Comparison of ENCODE assay signal across 8 mouse cellular contexts in genomic region chr2:32714987-32715425, GRCm38 (mm10). TPM values are rescaled to one million over a fixed set of nuclear protein-coding genes. Genes with fewer than 3 reads are reported as not detected.
DNase-seq lines count a peak whose midpoint lies in the region; ATAC-seq lines count a peak whose summit lies in the region.

No protein-coding gene starts in this region.

- peaks cover 31% of the 10 kb centered on the region for H3K4me1 ChIP-seq in liver, embryonic 11.5 days (replicated peaks; ENCODE audit: control insufficient read depth, insufficient read depth, low read length)
- H3K4me1 ChIP-seq in forebrain, embryonic 16.5 days (replicated peaks; ENCODE audit: control insufficient read depth, insufficient read depth, low read length), result peaks cover 17% of the 10 kb centered on the region

- WGBS in liver, embryonic 11.5 days, result 32% methylated on average over 4 of the region's 4 CpGs
- 75% methylated on average over 4 of the region's 4 CpGs for WGBS in forebrain, embryonic 16.5 days

- H3K36me3 ChIP-seq in liver, embryonic 11.5 days (ENCODE audit: control insufficient read depth, insufficient read depth, low read length), result peaks cover 11% of the 10 kb centered on the region
- H3K36me3 ChIP-seq in forebrain, embryonic 16.5 days (ENCODE audit: control insufficient read depth, insufficient read depth), result peaks cover 4% of the 10 kb centered on the region; the same call in 1 of the 2 replicates

- H3K9ac ChIP-seq in liver, embryonic 11.5 days (ENCODE audit: low read depth, low read length), result peak overlapping the region; percentile 10; the same call in 1 of the 2 replicates
- H3K9ac ChIP-seq in forebrain, embryonic 16.5 days (replicated peaks; ENCODE audit: low read depth, low read length), result no peak overlapping the region

- H3K27me3 ChIP-seq in liver, embryonic 11.5 days (replicated peaks; ENCODE audit: control insufficient read depth, insufficient read depth, low read length), result no peaks in the 10 kb centered on the region
- no peaks in the 10 kb centered on the region for H3K27me3 ChIP-seq in forebrain, embryonic 16.5 days (replicated peaks; ENCODE audit: control insufficient read depth, insufficient read depth, low read length)

- DNase-seq in adrenal gland, adult (ENCODE audit: inconsistent age in 2 of 2, low spot score in 1 of 2), result peak; percentile 56 to 83
- no peak for DNase-seq in adrenal gland, adult 18-20 months (ENCODE audit: low spot score in 2 of 2)
- peak; percentile 63 to 71 for DNase-seq in heart, adult 9 months (ENCODE audit: low spot score in 2 of 2)
- no peak for DNase-seq in liver, embryonic 11.5 days (ENCODE audit: low spot score)
- DNase-seq in skeletal muscle tissue, adult 2 months (ENCODE audit: low read depth, low spot score), result peak; percentile 51
- DNase-seq in frontal cortex, postnatal 14 days (ENCODE audit: low spot score in 2 of 2), result no peak

- ATAC-seq in CD4-positive, CD25-positive, alpha-beta regulatory T cell, adult 4 months, result peak; percentile 44
- ATAC-seq in liver, embryonic 11.5 days (replicated peaks; ENCODE audit: low FRiP score), result no peak
- ATAC-seq in forebrain, embryonic 16.5 days, result no peak

- no peaks in the 10 kb centered on the region; the same call in 1 of the 2 replicates for H3K9me3 ChIP-seq in liver, embryonic 11.5 days (ENCODE audit: control insufficient read depth, low read length)
- H3K9me3 ChIP-seq in forebrain, embryonic 16.5 days (ENCODE audit: control insufficient read depth, low read length), result no peaks in the 10 kb centered on the region

- peak overlapping the region; percentile 70 for H3K27ac ChIP-seq in liver, embryonic 11.5 days (ENCODE audit: low read depth, low read length)
- H3K27ac ChIP-seq in forebrain, embryonic 16.5 days (ENCODE audit: low read length), result no peak overlapping the region

- H3K4me2 ChIP-seq in liver, embryonic 11.5 days, result peak overlapping the region; percentile 20; the same call in 1 of the 2 replicates
- H3K4me2 ChIP-seq in forebrain, embryonic 16.5 days (ENCODE audit: low read length), result no peak overlapping the region

- no peak overlapping the region for H3K4me3 ChIP-seq in liver, embryonic 11.5 days (ENCODE audit: low read depth, low read length)
- no peak overlapping the region for H3K4me3 ChIP-seq in forebrain, embryonic 16.5 days (replicated peaks; ENCODE audit: low read length)

RNA-seq across cellular contexts. Expression of gene Cdk9, which starts 2.1 kb away (rescaled TPM):
- total RNA-seq in adrenal gland, adult 18-20 months (2021), result 10 to 100 TPM; 73.2 to 87.4 TPM
- polyA plus RNA-seq in CD4-positive, CD25-positive, alpha-beta regulatory T cell, adult 4 months (2017; shearing (Covaris generic)), result 10 to 100 TPM; 16.3 to 22.9 TPM
- polyA plus RNA-seq in liver, embryonic 11.5 days (2014; fragmentation: Nextera tagmentation; extraction: Ambion mirVana), result 83.4 and 84.5 TPM in 2 replicates
- polyA plus RNA-seq in forebrain, embryonic 16.5 days (2015; fragmentation: Nextera tagmentation; extraction: Ambion mirVana), result 82.2 and 85.0 TPM in 2 replicates

RNA-seq across cellular contexts. Expression of gene Sh2d3c, which starts 5.8 kb away (rescaled TPM):
- total RNA-seq in adrenal gland, adult 18-20 months (2021), result 10 to 100 TPM; 11.6 to 14.9 TPM
- 10 to 100 TPM; 54.0 to 90.6 TPM for polyA plus RNA-seq in CD4-positive, CD25-positive, alpha-beta regulatory T cell, adult 4 months (2017; shearing (Covaris generic))
- 13.4 and 14.2 TPM in 2 replicates for polyA plus RNA-seq in liver, embryonic 11.5 days (2014; fragmentation: Nextera tagmentation; extraction: Ambion mirVana)
- 41.9 and 43.0 TPM in 2 replicates for polyA plus RNA-seq in forebrain, embryonic 16.5 days (2015; fragmentation: Nextera tagmentation; extraction: Ambion mirVana)

RNA-seq across cellular contexts. Expression of gene Fpgs, which starts 11.1 kb away (rescaled TPM):
- total RNA-seq in adrenal gland, adult 18-20 months (2021), result 10 to 100 TPM in 1 of 2 experiments, 1 to 10 TPM in 1; 8.2 to 10.3 TPM
- 10 to 100 TPM in 1 of 2 experiments, 1 to 10 TPM in 1; 9.4 to 12.5 TPM for polyA plus RNA-seq in CD4-positive, CD25-positive, alpha-beta regulatory T cell, adult 4 months (2017; shearing (Covaris generic))
- 46.2 and 47.1 TPM in 2 replicates for polyA plus RNA-seq in liver, embryonic 11.5 days (2014; fragmentation: Nextera tagmentation; extraction: Ambion mirVana)
- 21.5 and 23.7 TPM in 2 replicates for polyA plus RNA-seq in forebrain, embryonic 16.5 days (2015; fragmentation: Nextera tagmentation; extraction: Ambion mirVana)

RNA-seq across cellular contexts. Expression of gene 6330409D20Rik, which starts 25.8 kb away (rescaled TPM):
- total RNA-seq in adrenal gland, adult 18-20 months (2021), result not detected
- polyA plus RNA-seq in CD4-positive, CD25-positive, alpha-beta regulatory T cell, adult 4 months (2017; shearing (Covaris generic)), result under 1 TPM in 1 of 2 experiments, not detected in 1; 0.58 TPM
- 0.22 TPM in 1 of 2 replicates, not detected in the other for polyA plus RNA-seq in liver, embryonic 11.5 days (2014; fragmentation: Nextera tagmentation; extraction: Ambion mirVana)
- 2.8 and 3.5 TPM in 2 replicates for polyA plus RNA-seq in forebrain, embryonic 16.5 days (2015; fragmentation: Nextera tagmentation; extraction: Ambion mirVana)

RNA-seq across cellular contexts. Expression of gene Tor2a, which starts 42.0 kb away (rescaled TPM):
- 10 to 100 TPM; 18.2 to 22.3 TPM for total RNA-seq in adrenal gland, adult 18-20 months (2021)
- 10 to 100 TPM; 64.5 to 84.5 TPM for polyA plus RNA-seq in CD4-positive, CD25-positive, alpha-beta regulatory T cell, adult 4 months (2017; shearing (Covaris generic))
- polyA plus RNA-seq in liver, embryonic 11.5 days (2014; fragmentation: Nextera tagmentation; extraction: Ambion mirVana), result 57.2 and 60.5 TPM in 2 replicates
- polyA plus RNA-seq in forebrain, embryonic 16.5 days (2015; fragmentation: Nextera tagmentation; extraction: Ambion mirVana), result 62.1 and 65.4 TPM in 2 replicates

Comparison
In these comparisons a context has a peak if more than half of its experiments do, and no peak if none do; other contexts are left out.
1. DNase-seq: peak in adrenal gland, adult (2 of 2), heart, adult 9 months (2 of 2) and skeletal muscle tissue, adult 2 months (single experiment); none in adrenal gland, adult 18-20 months (0 of 2), liver, embryonic 11.5 days (single experiment) and frontal cortex, postnatal 14 days (0 of 2).